Mouse (Mus musculus): ENCODE measurements at regions not wholly inside any gene's neighbourhood (a gene's known extent, or its start where the extent isn't known, plus 50 kb on each side); places are given as distances from the start of the nearest gene placed in this dataset.
"Not testable (repeated sequence)": the region's sequence is repeated elsewhere in the genome, so short reads cannot be mapped to it uniquely, and the experiment has no call there.

DNA sequence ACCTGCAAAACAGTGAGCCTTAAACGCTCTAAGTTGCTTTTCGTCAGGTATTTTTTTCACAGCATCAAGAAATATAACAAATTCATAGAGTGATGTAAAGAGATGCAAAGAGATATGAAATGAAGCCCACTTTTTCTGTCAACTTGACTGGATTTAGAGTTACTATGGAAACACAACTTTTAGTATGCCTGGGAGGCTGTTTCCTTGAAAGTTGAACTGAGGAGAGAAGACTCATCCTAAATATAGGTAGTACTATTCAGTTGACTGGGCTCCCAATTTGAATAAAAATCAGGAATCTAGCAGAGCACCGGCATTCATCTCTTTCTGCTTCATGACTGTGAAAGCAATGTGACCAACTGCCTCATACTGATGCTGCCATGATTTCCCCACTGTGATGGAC, 509.7 kb downstream of the Synb start:
- DNase-seq (ENCODE audit: low read depth, low spot score), result no peak

DNA sequence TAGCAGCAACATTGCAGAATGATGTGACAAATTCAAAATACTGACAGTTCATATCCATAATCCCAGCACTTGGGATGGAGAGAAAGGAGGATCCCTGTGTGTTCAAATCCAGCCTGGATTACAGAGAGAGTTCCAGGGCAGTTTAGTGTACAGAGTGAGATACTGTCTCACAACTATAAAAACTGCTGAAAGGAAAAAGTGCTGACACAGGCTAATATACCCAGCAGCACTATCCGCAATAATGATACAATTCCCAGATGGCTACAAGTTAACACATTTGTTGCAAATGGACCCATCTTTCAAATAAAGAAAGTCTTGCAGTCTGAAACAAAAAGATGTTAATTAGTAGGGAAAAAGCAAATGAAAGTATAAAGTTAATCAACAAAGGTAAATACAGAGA, 510.9 kb downstream of the Synb start:
- no peak for DNase-seq (ENCODE audit: low read depth, low spot score)

DNA sequence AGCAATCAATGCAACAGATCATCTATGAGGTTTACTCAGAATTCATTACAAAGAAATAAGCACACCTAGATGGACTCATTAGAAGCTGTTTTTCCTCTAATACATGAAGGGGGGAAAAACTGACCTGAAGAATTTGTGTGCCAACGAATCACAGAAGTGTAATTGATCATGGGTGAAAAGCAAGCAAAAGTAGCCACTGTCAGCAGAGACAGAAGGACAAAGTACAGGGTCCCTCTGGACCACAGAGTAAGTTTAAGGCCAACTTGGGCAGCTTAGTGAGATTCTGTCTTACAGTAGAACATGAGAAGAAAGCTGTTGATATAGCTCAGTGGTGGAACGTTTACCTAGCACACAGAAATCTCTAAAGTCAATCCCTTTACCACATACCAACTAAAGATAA, 523.7 kb downstream of the Synb start:
- DNase-seq (ENCODE audit: low read depth, low spot score), result no peak

DNA sequence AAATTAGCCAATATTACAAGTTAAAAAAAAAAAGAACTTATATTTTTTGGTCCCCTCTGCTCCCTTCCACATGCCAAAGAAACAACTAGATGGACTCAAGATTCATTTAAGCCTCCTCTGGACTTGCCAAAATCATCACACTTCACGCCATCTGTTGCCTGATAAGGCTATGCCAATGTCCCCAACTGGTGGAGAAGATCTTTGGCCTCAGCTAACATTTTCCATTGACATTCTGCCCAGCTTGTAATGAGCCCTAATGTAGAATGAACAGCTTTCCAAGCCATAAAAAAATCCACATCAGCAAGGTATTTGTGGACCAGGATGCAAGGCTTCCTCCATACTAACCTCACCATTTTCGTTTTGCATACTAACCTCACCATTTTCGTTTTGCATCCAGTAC, 531.2 kb downstream of the Synb start:
- DNase-seq (ENCODE audit: low read depth, low spot score), result no peak

DNA sequence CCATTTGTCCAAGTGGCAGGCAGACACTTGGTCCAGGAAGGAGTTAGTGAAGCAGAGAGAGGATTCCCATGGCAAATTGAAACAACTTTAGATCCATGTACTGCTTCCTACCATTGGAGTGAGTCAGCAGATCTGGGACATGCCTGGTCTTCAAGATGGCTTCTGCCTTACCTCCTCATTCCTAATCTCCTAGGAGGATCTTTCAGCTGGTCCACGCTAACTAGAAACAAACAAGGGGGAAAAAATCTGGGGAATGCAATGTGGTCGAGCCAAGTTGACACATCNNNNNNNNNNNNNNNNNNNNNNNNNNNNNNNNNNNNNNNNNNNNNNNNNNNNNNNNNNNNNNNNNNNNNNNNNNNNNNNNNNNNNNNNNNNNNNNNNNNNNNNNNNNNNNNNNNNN, 549.4 kb downstream of the Synb start:
- no peak for DNase-seq (ENCODE audit: low read depth, low spot score)

DNA sequence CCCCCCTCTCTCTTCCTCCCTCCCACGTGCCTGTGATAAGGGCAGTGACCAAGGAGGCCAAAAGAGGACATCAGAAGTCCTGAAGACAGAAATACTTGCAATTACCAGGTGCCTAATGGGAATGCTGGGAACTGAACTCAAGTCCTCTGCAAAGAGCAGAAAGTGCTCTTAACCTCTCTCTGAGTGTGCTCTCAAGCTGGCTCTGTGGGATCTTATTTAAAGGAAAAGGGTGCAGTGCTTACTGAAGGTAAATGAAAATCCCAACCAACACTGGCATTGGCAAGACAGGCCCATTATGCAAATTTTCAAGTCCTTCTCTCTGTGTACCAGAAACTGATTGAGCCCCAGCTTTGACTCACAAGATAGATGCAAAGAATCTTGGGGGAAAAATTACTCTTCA, 555.6 kb downstream of the Synb start:
- no peak for DNase-seq (ENCODE audit: low read depth, low spot score)

DNA sequence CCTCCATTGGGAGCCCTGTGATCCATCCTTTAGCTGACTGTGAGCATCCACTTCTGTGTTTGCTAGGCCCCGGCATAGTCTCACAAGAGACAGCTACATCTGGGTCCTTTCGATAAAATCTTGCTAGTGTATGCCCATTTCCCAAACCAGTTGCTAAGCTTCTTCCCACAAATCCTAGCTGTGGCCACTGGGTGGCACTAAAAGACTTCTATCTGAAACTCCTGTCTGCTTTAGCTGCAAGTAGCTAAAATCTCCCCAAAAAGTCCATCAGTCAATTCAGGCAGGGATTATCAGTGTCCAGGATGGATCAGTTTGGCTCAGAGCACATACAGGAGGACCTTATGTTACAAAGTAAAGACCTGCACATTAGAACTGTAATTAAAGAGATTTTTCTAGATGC, 558.3 kb downstream of the Synb start:
- DNase-seq (ENCODE audit: low read depth, low spot score), result not testable (repeated sequence)

DNA sequence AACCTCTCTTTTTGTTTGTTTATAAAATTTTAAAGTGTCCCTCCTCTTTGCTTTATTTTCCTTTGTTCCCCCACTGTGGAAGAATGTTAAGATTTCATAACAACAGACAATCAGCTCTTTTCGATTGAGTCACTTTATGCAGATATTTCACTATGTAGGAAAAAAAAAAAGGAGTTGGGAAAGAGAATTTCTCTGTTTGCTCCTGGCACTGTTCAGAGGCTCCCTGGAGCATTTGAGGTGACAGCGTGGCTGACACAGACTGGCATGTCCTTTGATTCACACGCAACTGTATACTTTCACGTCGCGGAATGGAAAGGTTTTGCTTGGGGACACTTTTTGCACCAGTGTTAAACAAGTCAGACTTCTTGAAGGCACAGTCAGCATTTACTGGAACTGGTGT, 572.9 kb downstream of the Synb start:
- no peak for DNase-seq (ENCODE audit: low read depth, low spot score)

DNA sequence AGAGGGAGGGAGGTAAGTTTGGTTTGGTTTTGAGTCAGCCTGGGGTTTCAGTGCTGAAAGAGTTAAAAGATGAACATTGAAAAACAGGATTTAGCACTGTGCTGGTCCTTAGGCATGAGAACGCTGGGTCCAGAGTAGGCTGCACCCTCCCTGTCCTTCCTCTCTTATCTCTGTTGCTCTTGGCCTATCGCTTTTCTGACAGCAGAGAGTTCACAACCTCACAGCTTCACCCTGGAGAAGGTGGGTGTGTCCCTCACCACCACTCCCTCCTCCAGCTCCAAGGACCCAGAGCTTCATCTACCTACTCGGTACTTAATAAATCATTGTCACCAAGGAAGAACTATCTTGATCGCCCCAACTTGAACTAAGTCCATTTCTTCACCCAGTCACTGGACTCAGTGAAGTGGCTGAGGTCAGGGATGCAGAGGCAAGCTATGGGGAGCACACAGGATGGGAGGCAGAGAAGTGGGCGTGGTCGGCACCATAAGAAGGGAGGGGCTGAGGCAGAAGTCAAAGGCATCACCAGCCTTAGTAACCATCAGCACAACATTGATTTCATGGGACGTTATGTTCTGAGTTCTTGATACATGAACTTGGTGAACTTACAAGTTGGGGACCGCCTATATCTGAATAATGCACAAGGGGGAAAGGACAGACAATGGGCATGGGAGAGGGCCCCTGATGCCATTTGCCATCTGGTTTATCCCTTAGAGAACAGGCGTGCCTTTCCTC, 574.5 kb downstream of the Synb start:
- DNase-seq (ENCODE audit: low read depth, low spot score), result no peak

DNA sequence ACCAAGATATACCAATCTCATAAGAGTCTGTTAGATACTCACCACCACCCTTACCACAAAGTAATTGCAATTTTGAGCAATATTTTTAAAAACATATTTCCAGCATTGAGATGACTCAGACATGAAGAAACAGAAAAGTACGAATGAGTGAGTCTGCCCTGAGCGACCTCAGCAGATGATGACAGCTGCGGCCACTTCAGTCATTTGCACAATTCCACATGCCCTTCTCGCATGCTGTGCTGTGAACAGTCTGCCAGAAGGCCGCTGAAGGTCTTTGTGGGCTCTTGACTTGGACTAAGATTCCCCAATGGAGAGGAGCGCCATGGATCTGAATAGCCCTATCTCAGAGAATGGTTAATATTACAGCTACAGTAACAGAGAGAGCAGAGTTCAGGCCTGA, 575.3 kb downstream of the Synb start:
- no peak for DNase-seq (ENCODE audit: low read depth, low spot score)
